Mouse (Mus musculus) heart, adult 11 months (tissue): ENCODE measurements around the gene Ptpn11.

Experiments
- DNase-seq: peaks from one replicate; pipeline ENCODE4 v3.0.0; 2022

Ptpn11 gene

GRCm38 (mm10) chr5:121122577-121122976, 68.6 kb downstream of the Ptpn11 start:
- DNase-seq: no peak

DNA sequence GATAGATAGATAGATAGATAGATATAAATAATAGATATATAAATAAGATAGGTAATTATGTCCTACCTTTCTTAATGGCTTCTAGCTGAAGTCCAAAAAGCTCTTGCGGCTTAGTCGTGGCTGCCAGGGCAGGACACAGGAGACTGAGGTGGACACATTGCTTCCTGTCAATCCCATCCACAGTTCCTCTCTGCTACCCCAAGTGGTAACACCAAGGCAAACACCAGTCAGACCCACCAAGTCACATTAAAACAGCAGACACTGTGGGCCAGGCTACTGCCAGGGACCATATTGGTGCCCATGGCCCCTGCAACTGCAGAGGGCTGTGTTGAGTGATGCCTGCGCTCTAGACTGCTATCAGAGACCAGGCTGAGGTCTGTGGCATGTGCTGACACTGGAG, 69.2 kb downstream of the Ptpn11 start:
- DNase-seq: no peak

DNA sequence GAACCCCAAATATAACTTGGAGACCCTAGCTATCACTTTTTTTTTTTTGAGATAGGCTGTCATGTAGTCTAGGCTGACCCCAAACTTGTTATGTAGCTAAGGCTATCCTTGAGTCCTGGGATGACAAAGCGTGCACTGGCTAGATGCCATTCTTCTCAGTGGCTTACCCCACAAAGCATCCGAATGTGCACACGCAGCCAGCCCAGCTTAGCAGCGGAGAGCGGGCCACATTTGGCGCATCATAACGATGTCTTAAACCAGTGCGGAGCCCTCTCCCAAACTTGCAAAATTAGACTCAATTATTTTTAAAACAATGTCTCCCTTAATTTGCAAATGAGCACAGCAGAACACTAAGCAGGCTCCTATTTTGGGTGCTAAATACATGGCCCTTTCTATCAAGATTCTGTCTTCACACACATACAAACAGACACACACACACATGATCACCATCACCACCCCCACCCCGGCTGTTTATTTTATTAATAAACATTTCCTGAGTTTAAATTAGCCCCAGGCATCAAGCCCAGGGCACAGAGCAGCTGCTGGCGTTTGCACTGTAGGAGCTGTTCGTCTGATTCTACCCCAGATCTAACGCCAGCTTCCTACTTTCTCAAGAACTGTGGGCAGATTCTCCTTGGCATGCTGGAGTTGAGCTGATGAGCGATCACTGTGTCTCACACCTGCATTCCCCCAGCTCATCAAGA, 71.7 kb downstream of the Ptpn11 start:
- no peak for DNase-seq

- DNase-seq: no peak
These were observed 72.9 kb downstream of the Ptpn11 start for GRCm38 (mm10) chr5:121118345-121118744.

DNA sequence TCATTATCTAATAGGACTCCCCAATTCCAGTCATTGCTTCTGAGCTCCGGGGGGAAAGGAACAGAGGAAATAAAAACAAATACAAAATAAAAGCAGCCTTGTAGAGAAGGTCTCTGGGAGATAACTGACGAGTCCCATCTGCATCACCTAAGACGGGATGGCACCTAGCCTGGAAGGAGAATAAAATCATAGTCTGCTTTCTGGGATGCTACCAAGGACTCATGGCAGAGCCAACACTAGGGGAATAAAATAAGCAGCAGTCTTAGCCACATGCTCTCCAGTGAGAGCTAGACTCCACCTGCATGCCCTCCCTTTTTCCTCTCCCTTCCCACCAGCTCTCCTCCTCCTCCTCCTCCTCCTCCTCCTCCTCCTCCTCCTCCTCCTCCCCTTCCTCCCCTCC, 74.3 kb downstream of the Ptpn11 start:
- DNase-seq: no peak

GRCm38 (mm10) chr5:121115391-121116157, 75.6 kb downstream of the Ptpn11 start:
- no peak for DNase-seq

GRCm38 (mm10) chr5:121114151-121114550, 77.0 kb downstream of the Ptpn11 start:
- no peak for DNase-seq

DNA sequence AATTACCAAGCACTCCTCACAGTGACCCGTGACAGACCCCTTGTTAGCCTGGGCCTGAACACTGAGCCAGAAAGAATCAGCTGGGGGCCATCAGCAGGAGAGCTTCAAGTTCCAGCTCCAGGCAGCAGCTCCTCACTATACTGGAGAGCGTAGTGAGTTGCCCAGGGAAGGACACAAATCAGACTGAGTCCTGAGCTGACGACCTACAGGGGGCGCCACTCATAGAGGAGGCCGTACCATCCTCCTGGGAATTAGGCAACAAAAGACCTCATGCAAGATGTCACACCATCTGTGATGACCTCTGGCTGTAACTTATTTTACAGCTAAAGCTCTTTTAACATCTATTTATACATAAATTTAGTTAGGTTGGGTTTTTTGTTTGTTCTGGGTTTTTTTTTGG, 78.8 kb downstream of the Ptpn11 start:
- no peak for DNase-seq

DNA sequence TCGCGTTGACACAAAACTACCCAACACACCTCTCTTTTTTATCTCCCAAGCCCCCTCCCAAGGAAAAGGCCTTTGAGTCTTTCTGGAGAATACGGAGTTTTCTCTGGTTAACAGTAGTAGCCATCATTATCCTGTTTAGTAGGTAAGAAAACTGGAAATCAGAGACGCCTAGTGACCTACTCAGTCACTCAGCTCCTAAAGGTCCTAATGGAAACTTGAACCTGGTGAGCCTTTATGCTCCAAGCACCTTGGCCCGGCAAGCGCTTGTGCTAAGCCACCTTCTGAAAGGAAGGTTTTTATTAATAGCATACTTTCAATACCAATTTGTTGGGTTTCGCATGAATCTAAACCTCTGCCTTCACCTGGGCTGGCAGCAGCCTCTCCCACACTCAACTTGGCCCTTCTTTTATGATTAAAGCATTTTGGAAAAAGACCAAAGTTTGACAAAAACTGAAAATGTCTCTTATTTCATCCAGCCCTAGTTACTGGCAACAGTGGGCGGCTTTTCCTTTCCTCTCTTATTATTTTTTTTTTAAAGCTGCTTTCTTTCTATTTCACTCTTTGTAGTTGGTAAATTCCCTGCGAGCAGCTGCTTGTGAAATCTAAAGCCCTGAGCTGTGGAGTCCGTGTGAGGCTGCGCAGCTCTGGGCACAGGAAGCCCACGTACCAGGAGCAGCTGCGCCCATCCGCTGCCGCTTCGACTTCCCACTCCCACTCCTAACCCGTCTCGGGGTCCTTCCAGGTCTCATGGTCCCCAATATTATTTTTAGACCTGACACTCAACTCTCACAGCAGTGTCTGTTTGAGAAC, 79.9 kb downstream of the Ptpn11 start:
- no peak for DNase-seq

DNA sequence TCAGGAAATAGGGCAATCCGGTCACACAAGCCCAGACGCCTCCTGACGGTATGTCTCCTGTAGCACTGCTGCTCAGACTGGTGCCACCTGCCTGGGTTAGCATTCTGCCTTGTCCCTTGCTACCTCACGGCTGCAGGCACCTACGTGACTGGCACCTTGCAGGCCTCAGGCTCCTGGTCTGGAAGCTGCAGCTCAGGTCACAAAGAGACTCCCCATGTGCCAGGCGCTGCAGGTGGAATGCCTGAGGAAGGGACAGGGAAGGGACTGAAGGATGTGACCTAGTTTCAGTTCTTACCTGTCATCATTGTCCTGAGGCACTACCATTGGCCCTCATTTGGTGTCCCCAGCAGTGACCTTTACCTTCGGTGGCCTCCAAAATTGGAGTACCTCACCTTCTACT, 82.0 kb downstream of the Ptpn11 start:
- no peak for DNase-seq

DNA sequence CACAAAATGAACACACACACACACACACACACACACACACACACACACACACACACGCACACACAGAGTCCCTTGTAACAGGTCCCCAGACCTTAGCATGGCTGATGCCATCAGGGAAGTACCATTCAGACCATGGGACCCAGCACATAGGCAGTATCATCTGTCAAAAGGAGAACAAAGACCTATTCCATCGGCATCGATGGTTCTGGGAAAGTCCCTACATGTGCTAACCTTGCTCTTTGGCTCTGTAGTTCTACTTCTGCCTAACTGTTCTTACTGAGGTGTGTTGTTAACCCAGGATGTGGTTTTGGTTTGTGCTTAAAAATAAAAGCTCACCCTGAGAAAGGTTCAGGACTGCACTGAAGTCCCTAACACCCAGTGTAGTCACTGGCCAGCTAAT, 84.3 kb downstream of the Ptpn11 start:
- no peak for DNase-seq

DNA sequence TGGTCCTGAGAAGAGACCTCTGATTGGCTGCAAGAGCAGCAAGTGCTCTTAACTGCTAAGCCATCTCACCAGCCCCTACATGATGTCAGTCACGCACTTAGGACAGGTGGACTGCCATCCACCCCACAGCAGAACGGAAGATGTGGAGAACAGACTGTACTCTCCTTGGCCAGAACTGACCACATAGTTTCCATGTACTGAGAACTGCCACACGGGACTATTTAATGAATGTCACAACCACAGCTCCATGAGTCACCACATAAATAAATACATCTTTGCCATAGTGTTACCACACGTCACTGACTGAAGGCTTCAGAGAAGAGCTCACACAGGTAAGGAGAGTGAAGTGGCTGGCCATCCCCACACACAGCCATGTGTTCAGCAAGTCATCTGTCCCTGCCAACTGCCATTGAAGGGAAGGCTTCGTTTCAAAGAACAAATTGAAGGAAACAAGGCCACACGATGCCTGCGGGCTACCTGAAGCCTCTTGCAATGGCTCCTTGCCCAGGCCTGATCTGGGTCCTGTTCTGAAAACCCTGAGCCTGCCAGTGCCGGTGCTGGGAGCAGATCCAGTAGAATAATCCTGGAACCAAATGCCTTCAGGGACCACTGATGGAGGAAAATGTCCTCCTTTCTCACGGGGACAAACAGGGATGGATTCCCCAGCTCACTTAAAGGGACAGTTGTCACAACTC, 90.2 kb downstream of the Ptpn11 start:
- no peak for DNase-seq

DNA sequence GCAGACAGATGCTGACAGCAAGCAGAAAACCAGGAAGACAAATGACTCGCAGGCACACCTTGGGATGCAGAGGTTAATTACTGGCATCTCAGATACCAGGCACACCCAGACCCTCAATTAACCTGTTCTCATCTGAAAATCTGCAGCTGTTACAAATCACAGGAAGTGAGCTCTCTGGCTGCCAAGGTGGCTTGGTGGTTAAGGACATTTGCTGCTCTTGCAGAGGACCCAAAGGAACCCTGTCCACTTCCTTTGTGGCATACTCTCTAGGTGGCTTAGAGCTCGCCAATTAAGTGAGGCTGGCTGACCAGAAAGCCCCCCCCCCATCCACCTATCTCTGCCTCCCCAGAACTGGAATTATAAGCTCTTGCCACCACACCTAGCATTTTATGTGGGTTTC, 91.1 kb downstream of the Ptpn11 start:
- DNase-seq: no peak

- no peak for DNase-seq
These were observed 93.2 kb downstream of the Ptpn11 start for GRCm38 (mm10) chr5:121097970-121098369.

GRCm38 (mm10) chr5:121096744-121097143, 94.5 kb downstream of the Ptpn11 start:
- no peak for DNase-seq

- DNase-seq: no peak
These were observed 97.9 kb downstream of the Ptpn11 start for GRCm38 (mm10) chr5:121093281-121093680.

DNA sequence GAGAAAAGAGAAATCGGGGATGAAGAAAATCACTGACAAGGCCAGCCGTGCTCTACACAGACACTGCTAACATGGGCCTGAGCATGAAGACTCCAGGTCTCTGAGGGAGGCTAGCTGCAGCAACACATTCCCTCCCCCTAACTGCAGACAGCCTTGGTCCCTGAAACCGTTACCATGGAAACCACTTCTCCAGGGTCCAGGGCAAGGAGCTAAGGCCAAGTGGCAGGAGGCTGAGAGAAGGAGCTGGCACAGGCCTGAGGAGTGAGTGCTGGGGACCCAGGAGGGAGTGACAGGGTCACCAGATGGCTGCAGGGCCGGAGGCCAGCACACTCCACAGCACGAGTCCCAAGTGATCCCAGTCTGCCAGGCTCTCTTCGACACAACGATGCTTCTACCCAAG, 101.5 kb downstream of the Ptpn11 start:
- DNase-seq: no peak

GRCm38 (mm10) chr5:121087733-121088132, 103.5 kb downstream of the Ptpn11 start:
- no peak for DNase-seq

- no peak for DNase-seq
These were observed 108.6 kb downstream of the Ptpn11 start for GRCm38 (mm10) chr5:121082605-121083004.

DNA sequence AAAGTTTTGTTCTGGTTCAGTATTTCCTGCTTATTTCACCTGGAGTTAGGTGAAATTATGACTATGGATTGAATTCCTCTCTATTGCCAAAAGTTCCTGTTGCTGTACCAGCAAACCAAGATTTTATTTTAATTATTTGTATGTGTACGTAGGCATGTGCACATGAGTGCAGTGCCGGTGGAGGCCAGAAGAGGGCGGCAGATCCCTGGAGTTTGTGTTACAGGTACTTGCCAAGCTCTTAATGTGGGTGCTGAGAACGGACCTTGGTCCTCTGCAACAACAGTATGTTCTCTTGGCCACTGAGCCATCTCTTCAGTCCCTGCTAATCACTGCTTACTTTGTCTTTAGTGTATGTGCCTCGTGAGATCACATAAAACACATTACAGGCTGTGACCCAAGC, 109.4 kb downstream of the Ptpn11 start:
- no peak for DNase-seq
